Mouse (Mus musculus) brain, embryonic 14.5 days (tissue): ENCODE measurements around the gene Rbm8a2.

ENCODE experiments used
- CTCF ChIP-seq: fragments of 200-500 bp; IDR thresholded peaks from 2 replicates; pipeline ENCODE4 v1.5.1; 2012; ENCODE audit warnings: inconsistent platforms, mild to moderate bottlenecking, moderate library complexity, borderline replicate concordance; ENCODE audit not compliant: insufficient read depth, insufficient read length; ENCODE audit errors: extremely low read depth
- POLR2A ChIP-seq: fragments of 200-500 bp; IDR thresholded peaks from 2 replicates; pipeline ENCODE4 v1.6.1; 2012; ENCODE audit warnings: mild to moderate bottlenecking, inconsistent platforms, borderline replicate concordance; ENCODE audit not compliant: poor library complexity, insufficient read depth, insufficient read length, severe bottlenecking; ENCODE audit errors: extremely low read depth

DNA sequence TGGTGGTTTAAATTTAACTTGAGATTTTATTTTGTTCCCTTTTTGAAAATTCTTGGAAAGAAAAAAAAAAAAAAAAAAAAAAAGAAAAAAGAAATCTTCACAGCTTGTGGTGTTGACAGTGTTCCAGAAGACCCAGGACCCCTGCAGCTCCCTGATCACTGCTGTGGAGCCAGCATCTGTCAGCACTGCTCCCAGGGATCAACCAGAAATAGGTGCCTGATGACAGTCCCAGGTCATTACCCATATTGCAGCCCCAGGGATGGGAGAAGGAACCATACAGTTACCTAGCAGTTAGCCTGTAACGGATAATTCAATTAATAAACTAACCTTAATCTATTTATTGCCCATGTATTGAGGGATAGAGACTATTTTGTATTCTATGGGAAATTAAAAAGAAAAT is 45.6 kb upstream of the Rbm8a2 start:
- TF ChIP-seq CTCF = no peak
- no peak for TF ChIP-seq POLR2A
